Mouse (Mus musculus) testis, adult 2 months (tissue): ENCODE measurements around the gene Nol4l. TPM values are rescaled to one million over a fixed set of nuclear protein-coding genes. Genes with fewer than 3 reads are reported as not detected.
"Not testable (repeated sequence)": the region's sequence is repeated elsewhere in the genome, so short reads cannot be mapped to it uniquely, and the experiment has no call there.

Experiments used
- H3K27ac ChIP-seq: fragments of 200-500 bp; 2 replicates; pipeline ENCODE4 v1.5.1; 2012; ENCODE audit warnings: low read depth, low read length; ENCODE audit not compliant: control insufficient read depth, insufficient read depth
- H3K27me3 ChIP-seq: fragments of 200-500 bp; 2 replicates; pipeline ENCODE4 v1.6.1; 2012; ENCODE audit warnings: mild to moderate bottlenecking, low read length, moderate library complexity; ENCODE audit not compliant: control insufficient read depth, insufficient read depth
- H3K36me3 ChIP-seq: fragments of 200-500 bp; 2 replicates; pipeline ENCODE4 v1.6.1; 2012; ENCODE audit warnings: mild to moderate bottlenecking, low read length; ENCODE audit not compliant: control insufficient read depth, insufficient read depth
- H3K4me1 ChIP-seq: fragments of 200-500 bp; 2 replicates; pipeline ENCODE4 v1.6.1; 2012; ENCODE audit warnings: low read length; ENCODE audit not compliant: control insufficient read depth, insufficient read depth
- H3K4me3 ChIP-seq: fragments of 200-500 bp; 2 replicates; pipeline ENCODE4 v1.5.1; 2012; ENCODE audit warnings: low read depth, mild to moderate bottlenecking, low read length, moderate library complexity, mixed read lengths; ENCODE audit not compliant: control insufficient read depth
- CTCF ChIP-seq: fragments of 200-500 bp; IDR thresholded peaks from 2 replicates; pipeline ENCODE4 v1.5.1; 2012; ENCODE audit warnings: low read depth, mild to moderate bottlenecking, inconsistent platforms, low read length, moderate library complexity; ENCODE audit not compliant: control insufficient read depth, insufficient read depth, insufficient replicate concordance
- POLR2A ChIP-seq: fragments of 200-500 bp; IDR thresholded peaks from 2 replicates; pipeline ENCODE4 v1.6.1; 2012; ENCODE audit warnings: low read depth, mild to moderate bottlenecking, inconsistent platforms, low read length, moderate library complexity; ENCODE audit not compliant: control insufficient read depth
- polyA plus RNA-seq: library from polyadenylated mRNA; depleted of rRNA; stranded (reverse); fragments of >200 nt; gene quantifications from 2 replicates; pipeline ENCODE4 v1.2.3, GENCODE M21; 2012; rRNA removed

The Nol4l gene
- polyA plus RNA-seq, 1 experiment: 241 TPM

- no peaks in the 10 kb centered on the region for H3K27me3 ChIP-seq
- H3K4me3 ChIP-seq: no peak overlapping the region
- peaks cover 1% of the 10 kb centered on the region for H3K36me3 ChIP-seq
- TF ChIP-seq POLR2A: no peak
- TF ChIP-seq CTCF: no peak
- H3K27ac ChIP-seq: no peak overlapping the region
- H3K4me1 ChIP-seq: no peaks in the 10 kb centered on the region
These were observed 139.9 kb downstream of the Nol4l start for GRCm38 (mm10) chr2:153389831-153390230.

GRCm38 (mm10) chr2:153380479-153380878, 149.3 kb downstream of the Nol4l start:
- Histone ChIP-seq H3K4me1 (no peaks in the 10 kb centered on the region), H3K27me3 (no peaks in the 10 kb centered on the region), H3K4me3 (no peak overlapping the region), H3K27ac (no peak overlapping the region), H3K36me3 (no peaks in the 10 kb centered on the region)
- TF ChIP-seq CTCF (no peak), POLR2A (no peak)

- H3K4me1 ChIP-seq: no peaks in the 10 kb centered on the region
- H3K4me3 ChIP-seq: no peak overlapping the region
- no peak overlapping the region for H3K27ac ChIP-seq
- no peaks in the 10 kb centered on the region for H3K27me3 ChIP-seq
- H3K36me3 ChIP-seq: no peaks in the 10 kb centered on the region
- TF ChIP-seq CTCF (no peak), POLR2A (no peak)
These were observed 154.4 kb downstream of the Nol4l start for GRCm38 (mm10) chr2:153375380-153375779.

GRCm38 (mm10) chr2:153370871-153371270, 158.9 kb downstream of the Nol4l start:
- Histone ChIP-seq H3K4me1 (no peaks in the 10 kb centered on the region), H3K27ac (no peak overlapping the region), H3K4me3 (no peak overlapping the region), H3K27me3 (no peaks in the 10 kb centered on the region), H3K36me3 (no peaks in the 10 kb centered on the region; the same call in 1 of the 2 replicates)
- TF ChIP-seq POLR2A (no peak), CTCF (no peak)

- H3K4me3 ChIP-seq, H3K36me3 ChIP-seq, H3K27ac ChIP-seq, H3K4me1 ChIP-seq, H3K27me3 ChIP-seq: not testable (repeated sequence)
These were observed 165.2 kb downstream of the Nol4l start for GRCm38 (mm10) chr2:153364531-153364930.

GRCm38 (mm10) chr2:153361101-153361710, 168.6 kb downstream of the Nol4l start:
- TF ChIP-seq POLR2A (no peak), CTCF (no peak)
- Histone ChIP-seq H3K27ac (no peak overlapping the region), H3K27me3 (no peaks in the 10 kb centered on the region), H3K36me3 (peaks cover 1% of the 10 kb centered on the region; the same call in 1 of the 2 replicates), H3K4me1 (no peaks in the 10 kb centered on the region), H3K4me3 (no peak overlapping the region)

Other genes with a start within 250 kb of the Nol4l start
- gene Kif3b, start 238.6 kb downstream of the Nol4l start, polyA plus RNA-seq: 54.0 and 54.7 TPM in 2 replicates
- 27.6 and 28.7 TPM in 2 replicates for gene Asxl1, start 184.1 kb downstream of the Nol4l start, polyA plus RNA-seq
- 1.9 and 4.2 TPM in 2 replicates for gene 4930404H24Rik, start 37.2 kb downstream of the Nol4l start, polyA plus RNA-seq
- gene Commd7, start 102.8 kb upstream of the Nol4l start, polyA plus RNA-seq: 5.0 and 5.2 TPM in 2 replicates
- gene Dnmt3b, start 119.5 kb upstream of the Nol4l start, polyA plus RNA-seq: 2.4 and 2.9 TPM in 2 replicates
- gene Dnmt3c, start 166.7 kb upstream of the Nol4l start, polyA plus RNA-seq: 1.1 and 1.2 TPM in 2 replicates
- gene Mapre1, start 211.3 kb upstream of the Nol4l start, polyA plus RNA-seq: 6.3 and 8.2 TPM in 2 replicates
- 41.4 and 46.4 TPM in 2 replicates for gene Efcab8, start 250.0 kb upstream of the Nol4l start, polyA plus RNA-seq